Mouse (Mus musculus) hindbrain, postnatal 0 days (tissue): ENCODE results near the gene Tex22. TPM values are rescaled to one million over a fixed set of nuclear protein-coding genes. Genes with fewer than 3 reads are reported as not detected.

Experiments
- ATAC-seq: fragments of 200-750 bp; cut with Nextera tagmentation; 2 replicates; pipeline ENCODE4 v1.8.0; 2017; ENCODE audit warnings: mild to moderate bottlenecking, moderate TSS enrichment, moderate library complexity
- DNase-seq: peaks from one replicate; pipeline ENCODE4 v3.0.0-alpha.2; 2015; ENCODE audit warnings: low spot score
- H3K27ac ChIP-seq: fragments of 300-500 bp; sonication (generic); 2 replicates; pipeline ENCODE4 v1.5.1; 2014; ENCODE audit warnings: mild to moderate bottlenecking
- H3K27me3 ChIP-seq: fragments of 300-500 bp; sonication (generic); 2 replicates; pipeline ENCODE4 v1.6.1; 2014; ENCODE audit warnings: low read length, mixed read lengths; ENCODE audit not compliant: insufficient read depth
- H3K36me3 ChIP-seq: fragments of 300-500 bp; sonication (generic); 2 replicates; pipeline ENCODE4 v1.6.1; 2014; ENCODE audit warnings: low read length, mixed read lengths; ENCODE audit not compliant: insufficient read depth
- H3K4me1 ChIP-seq: fragments of 300-500 bp; sonication (generic); 2 replicates; pipeline ENCODE4 v1.6.1; 2014; ENCODE audit warnings: antibody characterized with exemption, low read length, mixed read lengths; ENCODE audit not compliant: insufficient read depth
- H3K4me2 ChIP-seq: fragments of 300-500 bp; sonication (generic); 2 replicates; pipeline ENCODE4 v1.6.1; 2014; ENCODE audit warnings: low read depth, mild to moderate bottlenecking, low read length, moderate library complexity, mixed read lengths
- H3K4me3 ChIP-seq: fragments of 300-500 bp; sonication (generic); 2 replicates; pipeline ENCODE4 v1.5.1; 2014; ENCODE audit warnings: low read length
- H3K9ac ChIP-seq: fragments of 300-500 bp; sonication (generic); replicated peaks from 2 replicates; pipeline ENCODE4 v1.6.1; 2014; ENCODE audit warnings: mild to moderate bottlenecking, low read length, moderate library complexity, mixed read lengths
- H3K9me3 ChIP-seq: fragments of 300-500 bp; sonication (generic); 2 replicates; pipeline ENCODE4 v1.6.1; 2016; ENCODE audit warnings: low read length, mixed read lengths
- CTCF ChIP-seq: IDR thresholded peaks from 2 replicates; pipeline ENCODE4 v1.5.1; 2016; ENCODE audit warnings: antibody characterized with exemption, control low read depth, low read depth
- WGBS: fragments of 180-500 bp; shearing (Covaris S2); extraction: QIAGEN DNeasy Blood & Tissue Kit; methylation state at CpG from one replicate; pipeline ENCODE4 v1.1.7; 2014; 5-methylcytosine and 5-hydroxymethylcytosine counted together
- microRNA-seq, 2 experiments: library from miRNA; unstranded; fragments of <30 nt; microRNA quantifications; one replicate each; pipeline ENCODE4; 2016
- polyA plus RNA-seq: library from polyadenylated mRNA; unstranded; fragments of >200 nt; fragmentation: Nextera tagmentation; extraction: Ambion mirVana; gene quantifications from 2 replicates; pipeline ENCODE4 v1.2.1, GENCODE M21; 2015
- total RNA-seq: library from RNA; depleted of rRNA; stranded (reverse); fragments of >200 nt; gene quantifications from 2 replicates; pipeline ENCODE4 v1.2.3, GENCODE M21; 2014; rRNA removed

The Tex22 gene
- total and polyA plus RNA-seq, 2 experiments from 2014 or later: 0.73 TPM; not detected in 1

GRCm38 (mm10) chr12:113136492-113137020 lies 62.3 kb downstream of the Tex22 start:
- no peak overlapping the region for H3K4me3 ChIP-seq
- ATAC-seq: no peak
- no peaks in the 10 kb centered on the region for H3K9me3 ChIP-seq
- no peak overlapping the region for H3K4me2 ChIP-seq
- H3K36me3 ChIP-seq: peaks cover 64% of the 10 kb centered on the region
- H3K4me1 ChIP-seq: peaks cover 19% of the 10 kb centered on the region
- H3K27me3 ChIP-seq: no peaks in the 10 kb centered on the region
- no peak for TF ChIP-seq CTCF
- no peak overlapping the region for H3K9ac ChIP-seq
- no peak for DNase-seq
- 72% methylated on average over 17 of the region's 17 CpGs for WGBS
- no peak overlapping the region for H3K27ac ChIP-seq

GRCm38 (mm10) chr12:113137260-113138213 lies 63.2 kb downstream of the Tex22 start:
- Histone ChIP-seq H3K4me3 (no peak overlapping the region), H3K27ac (no peak overlapping the region; the same call in 1 of the 2 replicates), H3K36me3 (peaks cover 54% of the 10 kb centered on the region), H3K4me2 (no peak overlapping the region), H3K4me1 (peaks cover 29% of the 10 kb centered on the region), H3K27me3 (no peaks in the 10 kb centered on the region), H3K9me3 (no peaks in the 10 kb centered on the region), H3K9ac (no peak overlapping the region)
- WGBS: 80% methylated on average over 18 of the region's 18 CpGs
- ATAC-seq (no peak), DNase-seq (no peak)
- no peak for TF ChIP-seq CTCF

GRCm38 (mm10) chr12:113138291-113138690 lies 64.0 kb downstream of the Tex22 start:
- WGBS: 79% methylated on average over 6 of the region's 6 CpGs
- H3K4me1 ChIP-seq: peaks cover 34% of the 10 kb centered on the region
- no peak overlapping the region for H3K9ac ChIP-seq
- no peak for TF ChIP-seq CTCF
- H3K27me3 ChIP-seq: no peaks in the 10 kb centered on the region
- H3K4me2 ChIP-seq: no peak overlapping the region
- no peak overlapping the region for H3K4me3 ChIP-seq
- H3K9me3 ChIP-seq: no peaks in the 10 kb centered on the region
- H3K36me3 ChIP-seq: peaks cover 46% of the 10 kb centered on the region
- peak overlapping the region; percentile 74; the same call in 1 of the 2 replicates for H3K27ac ChIP-seq
- ATAC-seq: no peak
- no peak for DNase-seq

Small RNA genes within 50 kb of the gene (microRNA-seq; reads per million reads assigned to microRNA genes)
- 0 reads per million in 2 experiments for gene Gm44471

Other genes starting within 250 kb of the Tex22 start
- gene Cdca4, start 245.1 kb upstream of the Tex22 start, total RNA-seq: 27.9 and 28.6 TPM in 2 replicates
- 23.6 and 25.2 TPM in 2 replicates for gene Cdca4, start 245.1 kb upstream of the Tex22 start, polyA plus RNA-seq
- gene Gpr132, start 206.3 kb upstream of the Tex22 start, total RNA-seq: 0.10 TPM in 1 of 2 replicates, not detected in the other
- gene Gpr132, start 206.3 kb upstream of the Tex22 start, polyA plus RNA-seq: 0.05 TPM in 1 of 2 replicates, not detected in the other
- 63.4 and 88.4 TPM in 2 replicates for gene Jag2, start 144.7 kb upstream of the Tex22 start, total RNA-seq
- gene Jag2, start 144.7 kb upstream of the Tex22 start, polyA plus RNA-seq: 7.7 and 8.5 TPM in 2 replicates
- 29.0 and 29.4 TPM in 2 replicates for gene Nudt14, start 132.4 kb upstream of the Tex22 start, total RNA-seq
- 51.7 and 54.8 TPM in 2 replicates for gene Nudt14, start 132.4 kb upstream of the Tex22 start, polyA plus RNA-seq
- gene Btbd6, start 98.0 kb upstream of the Tex22 start, total RNA-seq: 71.0 and 76.1 TPM in 2 replicates
- 52.1 and 52.9 TPM in 2 replicates for gene Btbd6, start 98.0 kb upstream of the Tex22 start, polyA plus RNA-seq
- gene Brf1, start 73.8 kb upstream of the Tex22 start, total RNA-seq: 29.4 and 32.9 TPM in 2 replicates
- 39.0 and 40.8 TPM in 2 replicates for gene Brf1, start 73.8 kb upstream of the Tex22 start, polyA plus RNA-seq
- 111 and 125 TPM in 2 replicates for gene Pacs2, start 60.0 kb upstream of the Tex22 start, total RNA-seq
- gene Pacs2, start 60.0 kb upstream of the Tex22 start, polyA plus RNA-seq: 20.3 and 20.6 TPM in 2 replicates
- 57.6 and 65.0 TPM in 2 replicates for gene Mta1, start 23.8 kb downstream of the Tex22 start, total RNA-seq
- 13.1 and 13.5 TPM in 2 replicates for gene Mta1, start 23.8 kb downstream of the Tex22 start, polyA plus RNA-seq
- 138 and 152 TPM in 2 replicates for gene Crip2, start 65.7 kb downstream of the Tex22 start, total RNA-seq
- 239 and 251 TPM in 2 replicates for gene Crip2, start 65.7 kb downstream of the Tex22 start, polyA plus RNA-seq
- 4.6 and 15.4 TPM in 2 replicates for gene Crip1, start 71.8 kb downstream of the Tex22 start, total RNA-seq
- gene Crip1, start 71.8 kb downstream of the Tex22 start, polyA plus RNA-seq: 33.0 and 35.8 TPM in 2 replicates
- gene Tedc1, start 81.9 kb downstream of the Tex22 start, total RNA-seq: 13.8 and 16.6 TPM in 2 replicates
- 14.7 and 15.8 TPM in 2 replicates for gene Tedc1, start 81.9 kb downstream of the Tex22 start, polyA plus RNA-seq
- gene Tmem121, start 111.4 kb downstream of the Tex22 start, total RNA-seq: 98.0 and 103 TPM in 2 replicates
- 54.8 and 55.3 TPM in 2 replicates for gene Tmem121, start 111.4 kb downstream of the Tex22 start, polyA plus RNA-seq